Mouse (Mus musculus): Measurements from ENCODE around the gene Gm11758. TPM values are rescaled to one million over a fixed set of nuclear protein-coding genes. Genes with fewer than 3 reads are reported as not detected.
"Not testable (repeated sequence)": the region's sequence is repeated elsewhere in the genome, so short reads cannot be mapped to it uniquely, and the experiment has no call there.

Gm11758 gene
- polyA plus RNA-seq (2015; fragmentation: Nextera tagmentation; extraction: Ambion mirVana), result not detected in 2 replicates

DNA sequence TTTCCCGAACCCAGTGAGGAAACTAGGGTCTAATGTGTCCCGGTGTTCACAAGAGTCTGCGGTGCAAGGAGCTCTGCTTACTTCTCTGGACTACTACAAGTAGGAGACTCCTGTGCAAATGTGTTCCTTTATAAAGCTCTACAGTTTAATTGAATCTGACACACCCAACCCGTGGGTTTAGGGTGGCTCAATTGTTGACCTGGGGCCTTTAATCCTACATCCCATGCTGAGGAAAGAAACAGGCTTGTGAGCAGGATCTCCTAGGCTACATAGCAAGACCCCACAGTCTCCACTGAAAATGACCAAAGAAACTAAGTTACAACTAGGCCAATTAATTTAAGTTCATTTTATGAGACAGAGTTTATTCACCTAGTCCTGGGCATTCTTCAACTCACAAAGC is at the start of gene Gm11758:
Gene Gm11758 (minus strand): TSS at position 101 of the 400 bp plus-strand sequence.
- H3K4me1 ChIP-seq; H3K27me3 ChIP-seq; H3K4me2 ChIP-seq; H3K36me3 ChIP-seq; H3K4me3 ChIP-seq (replicated peaks); ATAC-seq (replicated peaks; ENCODE audit: low FRiP score); H3K9me3 ChIP-seq (replicated peaks); H3K27ac ChIP-seq; H3K9ac ChIP-seq: not testable (repeated sequence)
- no CpG with 5 or more reads among the region's 4 CpGs for WGBS

DNA sequence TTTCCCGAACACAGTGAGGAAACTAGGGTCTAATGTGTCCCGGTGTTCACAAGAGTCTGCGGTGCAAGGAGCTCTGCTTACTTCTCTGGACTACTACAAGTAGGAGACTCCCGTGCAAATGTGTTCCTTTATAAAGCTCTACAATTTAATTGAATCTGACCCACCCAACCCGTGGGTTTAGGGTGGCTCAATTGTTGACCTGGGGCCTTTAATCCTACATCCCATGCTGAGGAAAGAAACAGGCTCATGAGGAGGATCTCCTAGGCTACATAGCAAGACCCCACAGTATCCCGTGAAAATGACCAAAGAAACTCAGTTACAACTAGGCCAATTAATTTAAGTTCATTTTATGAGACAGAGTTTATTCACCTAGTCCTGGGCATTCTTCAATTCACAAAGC is 44.6 kb upstream of the Gm11758 start, which contains the start of gene Gm11756:
Gene Gm11756 (minus strand): TSS at position 101 of the 400 bp plus-strand sequence.
- H3K27me3 ChIP-seq, result not testable (repeated sequence)
- 87% methylated on average over 6 of the region's 6 CpGs for WGBS

DNA sequence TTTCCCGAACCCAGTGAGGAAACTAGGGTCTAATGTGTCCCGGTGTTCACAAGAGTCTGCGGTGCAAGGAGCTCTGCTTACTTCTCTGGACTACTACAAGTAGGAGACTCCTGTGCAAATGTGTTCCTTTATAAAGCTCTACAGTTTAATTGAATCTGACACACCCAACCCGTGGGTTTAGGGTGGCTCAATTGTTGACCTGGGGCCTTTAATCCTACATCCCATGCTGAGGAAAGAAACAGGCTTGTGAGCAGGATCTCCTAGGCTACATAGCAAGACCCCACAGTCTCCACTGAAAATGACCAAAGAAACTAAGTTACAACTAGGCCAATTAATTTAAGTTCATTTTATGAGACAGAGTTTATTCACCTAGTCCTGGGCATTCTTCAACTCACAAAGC is 29.8 kb upstream of the Gm11758 start, which contains the start of gene Gm13871:
Gene Gm13871 (minus strand): TSS at position 101 of the 400 bp plus-strand sequence.
- not testable (repeated sequence) for H3K27ac ChIP-seq; H3K9me3 ChIP-seq (replicated peaks); H3K4me1 ChIP-seq; H3K4me3 ChIP-seq (replicated peaks); ATAC-seq (replicated peaks; ENCODE audit: low FRiP score); H3K27me3 ChIP-seq; H3K4me2 ChIP-seq; H3K9ac ChIP-seq; H3K36me3 ChIP-seq
- no CpG with 5 or more reads among the region's 4 CpGs for WGBS

More for the DNA sequence above, 44.6 kb upstream of the Gm11758 start, which contains the start of gene Gm11756:
- H3K4me2 ChIP-seq; H3K27ac ChIP-seq; ATAC-seq (replicated peaks; ENCODE audit: low FRiP score); H3K36me3 ChIP-seq; H3K9ac ChIP-seq; H3K4me1 ChIP-seq; H3K4me3 ChIP-seq (replicated peaks); H3K9me3 ChIP-seq (replicated peaks): not testable (repeated sequence)

DNA sequence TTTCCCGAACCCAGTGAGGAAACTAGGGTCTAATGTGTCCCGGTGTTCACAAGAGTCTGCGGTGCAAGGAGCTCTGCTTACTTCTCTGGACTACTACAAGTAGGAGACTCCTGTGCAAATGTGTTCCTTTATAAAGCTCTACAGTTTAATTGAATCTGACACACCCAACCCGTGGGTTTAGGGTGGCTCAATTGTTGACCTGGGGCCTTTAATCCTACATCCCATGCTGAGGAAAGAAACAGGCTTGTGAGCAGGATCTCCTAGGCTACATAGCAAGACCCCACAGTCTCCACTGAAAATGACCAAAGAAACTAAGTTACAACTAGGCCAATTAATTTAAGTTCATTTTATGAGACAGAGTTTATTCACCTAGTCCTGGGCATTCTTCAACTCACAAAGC is 14.9 kb upstream of the Gm11758 start, which contains the start of gene Gm11757:
Gene Gm11757 (minus strand): TSS at position 101 of the 400 bp plus-strand sequence.
- H3K27ac ChIP-seq; H3K27me3 ChIP-seq; H3K9me3 ChIP-seq (replicated peaks); H3K4me2 ChIP-seq; H3K4me3 ChIP-seq (replicated peaks); H3K9ac ChIP-seq; ATAC-seq (replicated peaks; ENCODE audit: low FRiP score); H3K4me1 ChIP-seq; H3K36me3 ChIP-seq: not testable (repeated sequence)
- WGBS, result no CpG with 5 or more reads among the region's 4 CpGs

GRCm38 (mm10) chr4:73826587-73826986 is 49.5 kb downstream of the Gm11758 start:
- WGBS, result 81% methylated on average over 3 of the region's 3 CpGs
- H3K4me1 ChIP-seq, result no peaks in the 10 kb centered on the region
- ATAC-seq (replicated peaks; ENCODE audit: low FRiP score), result no peak

More at GRCm38 (mm10) chr4:73826587-73826986, 49.5 kb downstream of the Gm11758 start:
- Histone ChIP-seq H3K4me2 (no peak overlapping the region), H3K9me3 (replicated peaks) (no peaks in the 10 kb centered on the region), H3K4me3 (replicated peaks) (no peak overlapping the region), H3K36me3 (no peaks in the 10 kb centered on the region), H3K9ac (no peak overlapping the region), H3K27me3 (no peaks in the 10 kb centered on the region), H3K27ac (no peak overlapping the region)

Other genes starting within 250 kb of the Gm11758 start
- gene Gm11236, start 238.1 kb downstream of the Gm11758 start, polyA plus RNA-seq (2015; fragmentation: Nextera tagmentation; extraction: Ambion mirVana), result not detected in 2 replicates
- gene Gm11239, start 207.9 kb downstream of the Gm11758 start, polyA plus RNA-seq (2015; fragmentation: Nextera tagmentation; extraction: Ambion mirVana), result not detected in 2 replicates
- gene Gm428, start 192.8 kb downstream of the Gm11758 start, polyA plus RNA-seq (2015; fragmentation: Nextera tagmentation; extraction: Ambion mirVana), result not detected in 2 replicates
- 6.6 and 7.5 TPM in 2 replicates for gene Rasef, start 85.3 kb downstream of the Gm11758 start, polyA plus RNA-seq (2015; fragmentation: Nextera tagmentation; extraction: Ambion mirVana)
- not detected in 2 replicates for gene Gm11757, start 14.8 kb upstream of the Gm11758 start, polyA plus RNA-seq (2015; fragmentation: Nextera tagmentation; extraction: Ambion mirVana)
- gene Gm13871, start 29.7 kb upstream of the Gm11758 start, polyA plus RNA-seq (2015; fragmentation: Nextera tagmentation; extraction: Ambion mirVana), result not detected in 2 replicates
- gene Gm11756, start 44.5 kb upstream of the Gm11758 start, polyA plus RNA-seq (2015; fragmentation: Nextera tagmentation; extraction: Ambion mirVana), result not detected in 2 replicates
- gene 2310002L09Rik, start 74.6 kb upstream of the Gm11758 start, polyA plus RNA-seq (2015; fragmentation: Nextera tagmentation; extraction: Ambion mirVana), result 0.40 and 1.7 TPM in 2 replicates
- gene Frmd3, start 137.2 kb upstream of the Gm11758 start, polyA plus RNA-seq (2015; fragmentation: Nextera tagmentation; extraction: Ambion mirVana), result 1.4 and 1.6 TPM in 2 replicates